Mouse (Mus musculus) cerebellum, adult 2 months (tissue): ENCODE results near the gene Spatc1l. TPM values are rescaled to one million over a fixed set of nuclear protein-coding genes. Genes with fewer than 3 reads are reported as not detected.

ENCODE experiments used
- DNase-seq, 2 experiments: peaks; one replicate each; pipeline ENCODE4 v3.0.0; 2021
- H3K27ac ChIP-seq: fragments of 200-500 bp; 2 replicates; pipeline ENCODE4 v1.5.1; 2012; ENCODE audit warnings: low read length, control low read depth, inconsistent platforms; ENCODE audit not compliant: insufficient read depth
- H3K27me3 ChIP-seq: fragments of 200-500 bp; 2 replicates; pipeline ENCODE4 v1.6.1; 2012; ENCODE audit warnings: inconsistent platforms, mild to moderate bottlenecking, low read length, moderate library complexity; ENCODE audit not compliant: control insufficient read depth, insufficient read depth
- H3K4me1 ChIP-seq: fragments of 200-500 bp; 2 replicates; pipeline ENCODE4 v1.6.1; 2011; ENCODE audit warnings: low read length; ENCODE audit not compliant: control insufficient read depth, insufficient read depth
- H3K4me3 ChIP-seq: fragments of 200-500 bp; replicated peaks from 2 replicates; pipeline ENCODE3; 2011; ENCODE audit warnings: mild to moderate bottlenecking, low read depth, low read length, control low read depth; ENCODE audit not compliant: insufficient read depth
- CTCF ChIP-seq: fragments of 200-500 bp; IDR thresholded peaks from 2 replicates; pipeline ENCODE4 v1.5.1; 2011; ENCODE audit warnings: low read depth, mild to moderate bottlenecking, control low read depth, low read length, moderate library complexity, borderline replicate concordance; ENCODE audit not compliant: insufficient read depth
- POLR2A ChIP-seq: fragments of 200-500 bp; IDR thresholded peaks from 2 replicates; pipeline ENCODE4 v1.6.1; 2011; ENCODE audit warnings: low read length, control low read depth, borderline replicate concordance; ENCODE audit not compliant: insufficient read depth
- WGBS: fragments of 180-500 bp; shearing (Covaris S2); methylation state at CpG from one replicate; pipeline ENCODE4 v1.1.7; 2018; 5-methylcytosine and 5-hydroxymethylcytosine counted together
- polyA plus RNA-seq: library from polyadenylated mRNA; depleted of rRNA; stranded (reverse); fragments of >200 nt; gene quantifications from 2 replicates; pipeline ENCODE4 v1.2.3, GENCODE M21; 2012

Spatc1l gene
- polyA plus RNA-seq, 1 experiment = 0.64 TPM

- Histone ChIP-seq H3K4me3 (no peak overlapping the region), H3K27ac (no peak overlapping the region), H3K27me3 (no peaks in the 10 kb centered on the region), H3K4me1 (no peaks in the 10 kb centered on the region)
- TF ChIP-seq CTCF (no peak), POLR2A (no peak)
- 94% methylated on average over 11 of the region's 11 CpGs for WGBS
- no peak for DNase-seq
Observed at GRCm38 (mm10) chr10:76541336-76542085, 20.6 kb upstream of the Spatc1l start.

GRCm38 (mm10) chr10:76542636-76543375 is 19.3 kb upstream of the Spatc1l start:
- no peak for DNase-seq
- no peak overlapping the region for H3K27ac ChIP-seq
- H3K27me3 ChIP-seq = no peaks in the 10 kb centered on the region
- H3K4me1 ChIP-seq = no peaks in the 10 kb centered on the region
- no peak overlapping the region for H3K4me3 ChIP-seq
- WGBS = 89% methylated on average over 10 of the region's 10 CpGs
- TF ChIP-seq POLR2A (no peak), CTCF (no peak)

- WGBS = 87% methylated on average over 8 of the region's 8 CpGs
- DNase-seq = no peak
- no peaks in the 10 kb centered on the region for H3K4me1 ChIP-seq
- H3K4me3 ChIP-seq = no peak overlapping the region
- H3K27me3 ChIP-seq = no peaks in the 10 kb centered on the region
- TF ChIP-seq CTCF = no peak
- TF ChIP-seq POLR2A = no peak
- no peak overlapping the region for H3K27ac ChIP-seq
Observed at GRCm38 (mm10) chr10:76546566-76546965, 15.5 kb upstream of the Spatc1l start.

- Histone ChIP-seq H3K4me1 (no peaks in the 10 kb centered on the region), H3K4me3 (no peak overlapping the region), H3K27me3 (no peaks in the 10 kb centered on the region), H3K27ac (no peak overlapping the region)
- WGBS = 90% methylated on average over 8 of the region's 8 CpGs
- TF ChIP-seq POLR2A = no peak
- TF ChIP-seq CTCF = no peak
- no peak for DNase-seq
Observed at GRCm38 (mm10) chr10:76548218-76548617, 13.9 kb upstream of the Spatc1l start.

- H3K27me3 ChIP-seq = no peaks in the 10 kb centered on the region
- WGBS = 87% methylated on average over 5 of the region's 5 CpGs
- H3K27ac ChIP-seq = no peak overlapping the region
- H3K4me3 ChIP-seq = no peak overlapping the region
- H3K4me1 ChIP-seq = no peaks in the 10 kb centered on the region
- TF ChIP-seq CTCF (no peak), POLR2A (no peak)
- DNase-seq = no peak
Observed at GRCm38 (mm10) chr10:76550458-76550857, 11.6 kb upstream of the Spatc1l start.

- whole genome bisulfite sequencing = 53% methylated on average over 3 of the region's 3 CpGs
- TF ChIP-seq POLR2A (no peak), CTCF (no peak)
- H3K4me1 ChIP-seq = no peaks in the 10 kb centered on the region
Observed at GRCm38 (mm10) chr10:76551556-76551955, 10.5 kb upstream of the Spatc1l start.

GRCm38 (mm10) chr10:76554061-76554460 is 8.0 kb upstream of the Spatc1l start:
- no peaks in the 10 kb centered on the region for H3K27me3 ChIP-seq
- no peaks in the 10 kb centered on the region for H3K4me1 ChIP-seq
- H3K4me3 ChIP-seq = no peak overlapping the region
- no peak overlapping the region for H3K27ac ChIP-seq
- DNase-seq = no peak
- no peak for TF ChIP-seq CTCF
- TF ChIP-seq POLR2A = no peak
- WGBS = 86% methylated on average over 5 of the region's 5 CpGs

More at GRCm38 (mm10) chr10:76551556-76551955, 10.5 kb upstream of the Spatc1l start:
- DNase-seq = no peak
- no peaks in the 10 kb centered on the region for H3K27me3 ChIP-seq
- no peak overlapping the region for H3K4me3 ChIP-seq
- no peak overlapping the region for H3K27ac ChIP-seq

- Histone ChIP-seq H3K4me1 (no peaks in the 10 kb centered on the region), H3K4me3 (no peak overlapping the region), H3K27ac (no peak overlapping the region), H3K27me3 (no peaks in the 10 kb centered on the region)
- WGBS = 87% methylated on average over 22 of the region's 22 CpGs
- no peak for DNase-seq
- TF ChIP-seq CTCF = no peak
- no peak for TF ChIP-seq POLR2A
Observed at GRCm38 (mm10) chr10:76569996-76570685, 8.1 kb downstream of the Spatc1l start.
